Comparison of ENCODE assay signal across 8 mouse cellular contexts in the genomic region with DNA sequence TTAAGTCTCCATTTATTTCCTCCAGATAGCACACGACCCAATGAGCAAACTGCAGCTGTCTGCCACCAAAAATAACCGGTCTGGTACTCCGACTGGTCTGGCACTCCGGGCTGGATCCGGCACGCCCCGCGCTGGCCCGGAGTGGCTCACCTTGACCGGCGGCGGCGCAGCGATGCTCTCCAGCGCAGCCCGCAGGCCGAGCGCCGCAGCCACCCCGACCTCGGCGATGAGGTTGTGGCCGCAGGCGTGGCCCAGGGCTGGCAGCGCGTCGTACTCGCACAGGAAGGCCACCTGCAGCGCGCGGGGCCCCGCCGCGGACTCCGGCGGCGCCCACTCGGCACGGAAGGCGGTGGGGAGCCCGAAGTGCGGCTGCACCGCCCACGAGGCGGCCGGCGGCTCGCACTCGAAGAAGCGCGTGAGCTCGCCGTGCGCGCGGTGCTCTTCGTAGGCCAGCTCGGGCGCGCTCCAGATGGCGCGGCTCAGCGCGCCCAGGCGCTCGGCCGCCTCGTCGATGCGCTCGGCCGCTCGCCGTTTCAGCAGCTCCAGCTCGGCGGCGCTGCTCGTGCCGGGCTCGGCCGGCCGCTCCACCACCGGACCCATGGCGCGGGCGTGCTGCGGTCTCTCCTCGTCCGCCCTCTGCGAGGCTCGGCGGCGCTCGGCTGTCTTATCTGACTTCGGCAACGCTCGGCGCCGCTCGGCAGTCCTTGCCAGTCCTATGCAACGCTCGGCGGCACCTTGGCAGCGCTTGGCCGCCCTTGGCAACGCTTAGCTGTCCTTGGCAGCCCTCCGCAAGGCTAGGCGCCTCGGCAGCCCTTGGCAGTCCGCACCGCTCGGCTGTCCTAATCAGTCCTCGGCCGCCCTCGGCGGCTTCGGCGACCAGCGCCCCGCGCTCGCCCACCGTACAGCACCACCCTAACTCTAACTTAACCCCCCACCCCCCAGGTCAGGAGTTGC. TPM values are rescaled to one million over a fixed set of nuclear protein-coding genes. Genes with fewer than 3 reads are reported as not detected.
DNase-seq lines count a peak whose midpoint lies in the region; ATAC-seq and TF ChIP-seq lines count a peak whose summit lies in the region.

No protein-coding gene starts in this region.

- H3K9ac ChIP-seq in hindbrain, embryonic 12.5 days, result peak overlapping the region; percentile 74
- H3K9ac ChIP-seq in lung, postnatal 0 days (replicated peaks; ENCODE audit: low read depth), result peak overlapping the region; percentile 26; the same call in 1 of the 2 replicates

- peak; percentile 92 for ATAC-seq in hindbrain, embryonic 12.5 days (ENCODE audit: low FRiP score)
- ATAC-seq in lung, postnatal 0 days, result peak; percentile 91

- peak overlapping the region; percentile 85 for H3K4me2 ChIP-seq in hindbrain, embryonic 12.5 days (replicated peaks)
- H3K4me2 ChIP-seq in lung, postnatal 0 days (replicated peaks; ENCODE audit: low read depth, low read length), result peak overlapping the region; percentile 96

- H3K4me1 ChIP-seq in hindbrain, embryonic 12.5 days, result peaks cover 2% of the 10 kb centered on the region; the same call in 1 of the 2 replicates
- H3K4me1 ChIP-seq in lung, postnatal 0 days (ENCODE audit: insufficient read depth, low read depth, low read length), result no peaks in the 10 kb centered on the region

- H3K27me3 ChIP-seq in hindbrain, embryonic 12.5 days, result peaks cover 3% of the 10 kb centered on the region
- H3K27me3 ChIP-seq in lung, postnatal 0 days (replicated peaks; ENCODE audit: insufficient read depth, low read length), result no peaks in the 10 kb centered on the region

- no peaks in the 10 kb centered on the region for H3K36me3 ChIP-seq in hindbrain, embryonic 12.5 days
- no peaks in the 10 kb centered on the region for H3K36me3 ChIP-seq in lung, postnatal 0 days (ENCODE audit: insufficient read depth, low read length)

- peak overlapping the region; percentile 86 for H3K27ac ChIP-seq in hindbrain, embryonic 12.5 days
- peak overlapping the region; percentile 69; the same call in 1 of the 2 replicates for H3K27ac ChIP-seq in lung, postnatal 0 days (ENCODE audit: low read length)

- peak overlapping the region; percentile 74 for H3K4me3 ChIP-seq in hindbrain, embryonic 12.5 days
- H3K4me3 ChIP-seq in lung, postnatal 0 days (ENCODE audit: low read depth, low read length), result peak overlapping the region; percentile 53

- TF ChIP-seq EP300 in lung, postnatal 0 days (IDR thresholded peaks at IDR 0.05), result no peak

- 0 out of 2 replicates have a peak, but pooled peaks cover under 1% of the 10 kb centered on the region for H3K9me3 ChIP-seq in hindbrain, embryonic 12.5 days (replicated peaks)
- H3K9me3 ChIP-seq in lung, postnatal 0 days (ENCODE audit: low read length), result no peaks in the 10 kb centered on the region

- DNase-seq in Muller cell, postnatal 12 days (ENCODE audit: inconsistent ontology term), result peak; percentile 94
- peak; percentile 97 to 98 for DNase-seq in cerebellum, postnatal 36 days
- DNase-seq in frontal cortex, postnatal 14 days (ENCODE audit: low spot score in 2 of 2), result peak; percentile 78 to 83
- DNase-seq in layer of hippocampus, postnatal 14 days (ENCODE audit: low spot score in 2 of 2), result peak; percentile 89 to 91
- peak; percentile 79 for DNase-seq in lung, postnatal 0 days (ENCODE audit: low spot score)
- DNase-seq in retina, adult 2 months (ENCODE audit: low read depth, low spot score), result peak; percentile 55
- DNase-seq in thymus, postnatal 14 days, result peak; percentile 54

- under 1% methylated on average over 119 of the region's 123 CpGs for WGBS in hindbrain, embryonic 12.5 days
- 1% methylated on average over 118 of the region's 123 CpGs for WGBS in lung, postnatal 0 days

- peak; percentile 52 for TF ChIP-seq CTCF in lung, postnatal 0 days (IDR thresholded peaks at IDR 0.05)

RNA-seq across cellular contexts. Expression of gene Pm20d2, which starts 0.5 kb away (rescaled TPM):
- polyA plus RNA-seq in hindbrain, embryonic 12.5 days (2016; fragmentation: Nextera tagmentation; extraction: Ambion mirVana), result 1.4 and 3.0 TPM in 2 replicates
- 10 to 100 TPM; 10.9 to 12.3 TPM for total RNA-seq in layer of hippocampus, postnatal 14 days (2021)
- 0.70 and 0.86 TPM in 2 replicates for polyA plus RNA-seq in lung, postnatal 0 days (2015; fragmentation: Nextera tagmentation; extraction: Ambion mirVana)

RNA-seq across cellular contexts. Expression of gene Srsf12, which starts 19.7 kb away (rescaled TPM):
- polyA plus RNA-seq in hindbrain, embryonic 12.5 days (2016; fragmentation: Nextera tagmentation; extraction: Ambion mirVana), result 23.3 and 25.1 TPM in 2 replicates
- total RNA-seq in layer of hippocampus, postnatal 14 days (2021), result 10 to 100 TPM; 29.2 to 33.8 TPM
- polyA plus RNA-seq in lung, postnatal 0 days (2015; fragmentation: Nextera tagmentation; extraction: Ambion mirVana), result 0.16 and 0.31 TPM in 2 replicates

RNA-seq across cellular contexts. Expression of gene Gabrr1, which starts 56.7 kb away (rescaled TPM):
- polyA plus RNA-seq in hindbrain, embryonic 12.5 days (2016; fragmentation: Nextera tagmentation; extraction: Ambion mirVana), result not detected in 2 replicates
- under 1 TPM; 0.21 to 0.41 TPM for total RNA-seq in layer of hippocampus, postnatal 14 days (2021)
- polyA plus RNA-seq in lung, postnatal 0 days (2015; fragmentation: Nextera tagmentation; extraction: Ambion mirVana), result 0.06 TPM in 1 of 2 replicates, not detected in the other

Comparison
In these comparisons a context has a peak if more than half of its experiments do, and no peak if none do; other contexts are left out.
1. Peak in every context shown above with its lines: DNase-seq, ATAC-seq, H3K4me3 ChIP-seq and H3K27ac ChIP-seq.
2. RNA of gene Srsf12, which starts 19.7 kb away (polyA plus RNA-seq): 23.3 to 25.1 TPM in hindbrain, embryonic 12.5 days; 0.16 to 0.31 TPM in lung, postnatal 0 days; every median in the first group is over 10 times any median in the second.